Comparison of ENCODE assay signal across 19 mouse cellular contexts in the genomic region with DNA sequence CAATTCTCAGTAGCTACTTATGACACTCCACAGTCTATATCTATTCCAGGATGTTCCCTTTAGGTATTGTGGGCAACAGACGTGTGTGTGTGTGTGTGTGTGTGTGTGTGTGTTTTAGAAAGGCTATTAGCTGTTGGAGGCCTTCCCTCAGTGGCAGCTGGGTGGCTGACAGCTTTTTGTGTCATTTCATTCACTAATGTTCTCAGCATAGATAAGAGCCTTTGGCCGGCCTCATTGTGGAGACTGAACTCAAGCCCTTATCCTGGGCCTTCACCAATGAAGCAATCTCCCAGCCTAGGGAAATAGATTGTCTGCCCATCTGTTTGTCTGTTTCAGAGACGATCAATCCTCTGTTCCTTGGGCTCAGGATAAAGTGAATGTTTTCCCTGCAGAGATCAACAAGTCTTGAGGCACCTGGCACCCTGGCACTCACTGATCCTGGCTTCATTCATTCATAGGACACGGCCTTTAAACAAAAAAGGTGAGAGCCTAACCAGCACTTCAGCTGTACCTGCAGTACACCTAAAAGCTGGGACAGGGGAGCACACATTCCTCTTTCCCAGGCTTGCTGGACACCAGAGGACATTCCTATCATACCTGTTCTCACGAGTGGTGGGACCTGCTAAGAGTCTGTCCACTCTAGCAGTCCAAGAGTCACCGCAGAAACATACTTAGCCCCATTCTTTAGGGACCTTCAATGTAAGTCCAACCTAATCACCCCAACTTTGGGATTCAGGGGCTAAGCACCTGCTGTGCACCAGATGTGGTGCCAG. TPM values are rescaled to one million over a fixed set of nuclear protein-coding genes. Genes with fewer than 3 reads are reported as not detected.
DNase-seq lines count a peak whose midpoint lies in the region; ATAC-seq and TF ChIP-seq lines count a peak whose summit lies in the region.
"Had no signal": no experiment of that assay in that cellular context is flagged by ENCODE, and none has a peak within 500 bp of the region (broad histone marks: within the 10 kb centered on the region; RNA-seq: fewer than 3 reads in every experiment).

No protein-coding gene starts in this region.

- no peaks in the 10 kb centered on the region for H3K27me3 ChIP-seq in forebrain, embryonic 11.5 days (ENCODE audit: control insufficient read depth, insufficient read depth, low read length)
- H3K27me3 ChIP-seq: embryonic facial prominence, embryonic 13.5 days; hindbrain, embryonic 12.5 days; limb, embryonic 12.5 days; neural tube, embryonic 15.5 days; Patski had no signal

- no peak for TF ChIP-seq CTCF in layer of hippocampus, adult 2 months (conservative IDR thresholded peaks at IDR 0.05)
- TF ChIP-seq CTCF in embryonic fibroblast, embryonic 13.5 days (IDR thresholded peaks at IDR 0.05; ENCODE audit: borderline replicate concordance, insufficient read depth, low read length), result no peak

- peaks cover 43% of the 10 kb centered on the region for H3K4me1 ChIP-seq in embryonic fibroblast, embryonic 13.5 days (ENCODE audit: control insufficient read depth, insufficient read depth, low read length)
- peaks cover 4% of the 10 kb centered on the region; the same call in 1 of the 2 replicates for H3K4me1 ChIP-seq in forebrain, embryonic 11.5 days (replicated peaks; ENCODE audit: control insufficient read depth, insufficient read depth, low read length)

- no peak overlapping the region for H3K9ac ChIP-seq in forebrain, embryonic 11.5 days (ENCODE audit: low read length)
- H3K9ac ChIP-seq: hindbrain, embryonic 12.5 days; limb, embryonic 12.5 days; neural tube, embryonic 15.5 days had no signal

- no peak overlapping the region for H3K4me3 ChIP-seq in layer of hippocampus, adult 2 months
- no peak overlapping the region for H3K4me3 ChIP-seq in embryonic fibroblast, embryonic 13.5 days (ENCODE audit: insufficient read depth, low read length)
- H3K4me3 ChIP-seq in forebrain, embryonic 11.5 days (ENCODE audit: low read depth, low read length), result no peak overlapping the region
- H3K4me3 ChIP-seq: embryonic facial prominence, embryonic 13.5 days; hindbrain, embryonic 12.5 days; limb, embryonic 12.5 days; neural tube, embryonic 15.5 days had no signal

- H3K27ac ChIP-seq in layer of hippocampus, adult 2 months, result peak overlapping the region; percentile 64; the same call in 1 of the 2 replicates
- H3K27ac ChIP-seq in embryonic fibroblast, embryonic 13.5 days (ENCODE audit: insufficient read depth, low read length), result peak overlapping the region; percentile 86; the same call in 1 of the 2 replicates
- H3K27ac ChIP-seq in forebrain, embryonic 11.5 days (ENCODE audit: low read depth, low read length), result no peak overlapping the region
- H3K27ac ChIP-seq: embryonic facial prominence, embryonic 13.5 days; hindbrain, embryonic 12.5 days; neural tube, embryonic 15.5 days had no signal

- DNase-seq in layer of hippocampus, adult 2 months (ENCODE audit: low spot score in 2 of 2), result no peak
- no peak for DNase-seq in layer of hippocampus, postnatal 10 days (ENCODE audit: low spot score in 2 of 2)
- DNase-seq in liver, result peak; percentile 31
- no peak for DNase-seq in forebrain, embryonic 11.5 days (ENCODE audit: low spot score)
- no peak for DNase-seq in natural killer cell, adult 2 months (ENCODE audit: low spot score in 2 of 2)
- DNase-seq: adrenal gland, adult 8-10 months; cerebellum, postnatal 36 days; gastrocnemius, postnatal 36 days; kidney, adult 11 months; layer of hippocampus, adult 9-11 months; midbrain, embryonic 14.5 days had no signal

- H3K9me3 ChIP-seq in forebrain, embryonic 11.5 days (ENCODE audit: control insufficient read depth, low read length), result no peaks in the 10 kb centered on the region; the same call in 1 of the 2 replicates
- H3K9me3 ChIP-seq: embryonic facial prominence, embryonic 13.5 days; hindbrain, embryonic 12.5 days; neural tube, embryonic 15.5 days had no signal

- ATAC-seq in megakaryocyte progenitor cell, adult 5-6 weeks (replicated peaks; ENCODE audit: poor library complexity), result peak; percentile 78
- ATAC-seq in forebrain, embryonic 11.5 days (replicated peaks; ENCODE audit: low FRiP score), result no peak
- ATAC-seq: forebrain, embryonic 16.5 days; Patski had no signal

- 82% methylated on average over 6 of the region's 6 CpGs for WGBS in forebrain, embryonic 11.5 days

- H3K36me3 ChIP-seq in forebrain, embryonic 11.5 days (ENCODE audit: control insufficient read depth, insufficient read depth, low read length), result 0 out of 2 replicates have a peak, but pooled peaks cover 3% of the 10 kb centered on the region
- H3K36me3 ChIP-seq: neural tube, embryonic 15.5 days had no signal

- TF ChIP-seq POLR2A in embryonic fibroblast, embryonic 13.5 days (IDR thresholded peaks at IDR 0.05; ENCODE audit: low read depth, low read length), result no peak

- H3K4me2 ChIP-seq in forebrain, embryonic 11.5 days (ENCODE audit: low read depth, low read length, severe bottlenecking), result no peak overlapping the region
- H3K4me2 ChIP-seq: embryonic facial prominence, embryonic 13.5 days; hindbrain, embryonic 12.5 days; limb, embryonic 12.5 days; neural tube, embryonic 15.5 days had no signal

RNA-seq across cellular contexts. Expression of gene Smad3, which starts 52.6 kb away (rescaled TPM):
- 10 to 100 TPM; 48.7 to 49.6 TPM for total RNA-seq in layer of hippocampus, adult 2 months (2021)
- 10 to 100 TPM; 12.2 to 14.2 TPM for total RNA-seq in layer of hippocampus, postnatal 10 days (2021)
- 49.5 and 52.4 TPM in 2 replicates for polyA plus RNA-seq in embryonic fibroblast, embryonic 13.5 days (2011; ENCODE audit: insufficient read length, low read depth, missing spikeins)
- 12.6 and 14.4 TPM in 2 replicates for total RNA-seq in megakaryocyte progenitor cell, adult 5-6 weeks (2015)
- 16.7 and 16.8 TPM in 2 replicates for total RNA-seq in megakaryocyte progenitor cell, adult 5-6 weeks (2017)
- 16.6 and 17.9 TPM in 2 replicates for polyA plus RNA-seq in forebrain, embryonic 11.5 days (2014; fragmentation: Nextera tagmentation; extraction: Ambion mirVana)
